Mouse (Mus musculus): ENCODE data around the gene Slc25a35.
A peak's percentile ranks its signal among the peaks of the same experiment; 100 is the strongest.
"Not testable (repeated sequence)": the region's sequence is repeated elsewhere in the genome, so short reads cannot be mapped to it uniquely, and the experiment has no call there.

Gene Slc25a35

DNA sequence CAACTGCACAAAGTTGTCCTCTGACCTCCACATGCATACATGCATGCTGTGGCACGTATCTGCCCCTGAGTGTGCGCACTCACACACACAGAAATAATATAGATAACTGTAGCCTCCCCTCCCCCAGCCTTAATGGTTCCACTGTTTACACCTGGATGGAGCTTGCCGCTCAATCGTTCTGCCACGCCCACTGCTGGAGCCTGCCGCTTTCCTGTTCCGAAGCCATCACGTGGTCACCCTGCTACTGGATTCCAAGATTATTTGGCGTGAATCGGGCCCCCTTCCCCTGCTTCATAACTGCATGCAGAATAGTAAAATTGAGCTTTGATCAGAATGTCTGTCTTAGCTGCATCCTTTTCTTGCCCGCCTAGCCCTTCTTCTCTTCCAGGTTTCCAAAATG, 5.8 kb upstream of the Slc25a35 start:
- DNase-seq = not testable (repeated sequence)

DNA sequence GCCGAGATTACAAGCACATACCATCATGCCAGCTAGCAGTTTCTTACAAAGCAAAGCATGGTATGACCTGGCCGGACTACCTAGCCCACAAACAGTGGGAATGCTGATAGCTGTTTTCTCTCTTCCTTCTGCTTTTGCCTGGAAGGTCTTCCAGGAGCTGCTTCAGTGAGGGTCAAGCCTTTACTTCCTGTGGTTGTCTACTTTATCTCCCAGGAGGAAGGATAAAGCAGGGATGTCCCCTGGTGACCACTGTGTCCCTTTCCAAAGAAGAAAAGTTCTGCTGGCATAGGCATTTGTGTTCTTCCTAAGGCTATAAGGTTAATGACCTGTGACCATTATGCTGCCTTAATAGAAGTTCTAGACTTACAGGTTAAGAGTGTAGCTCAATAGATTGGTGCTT, 4.5 kb upstream of the Slc25a35 start:
- DNase-seq = no peak

DNA sequence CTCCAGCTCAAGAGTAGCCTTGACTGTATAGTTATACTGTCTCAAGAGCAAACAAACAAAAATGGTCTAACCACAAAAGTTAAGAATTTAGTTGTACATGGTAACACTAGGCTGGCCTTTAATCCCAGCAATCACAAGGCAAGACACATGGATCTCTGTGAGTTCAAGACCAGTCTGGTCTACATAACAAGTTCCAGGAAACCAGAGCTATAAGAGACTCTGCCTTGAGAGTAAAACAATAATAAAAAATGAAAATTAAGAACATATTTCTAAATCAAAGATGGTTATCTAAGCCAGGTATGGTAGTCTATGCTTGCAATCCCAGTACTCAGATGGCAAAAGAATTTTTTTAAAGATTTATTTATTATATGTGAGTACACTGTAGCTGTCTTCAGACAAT, 2.9 kb upstream of the Slc25a35 start:
- DNase-seq = no peak

DNA sequence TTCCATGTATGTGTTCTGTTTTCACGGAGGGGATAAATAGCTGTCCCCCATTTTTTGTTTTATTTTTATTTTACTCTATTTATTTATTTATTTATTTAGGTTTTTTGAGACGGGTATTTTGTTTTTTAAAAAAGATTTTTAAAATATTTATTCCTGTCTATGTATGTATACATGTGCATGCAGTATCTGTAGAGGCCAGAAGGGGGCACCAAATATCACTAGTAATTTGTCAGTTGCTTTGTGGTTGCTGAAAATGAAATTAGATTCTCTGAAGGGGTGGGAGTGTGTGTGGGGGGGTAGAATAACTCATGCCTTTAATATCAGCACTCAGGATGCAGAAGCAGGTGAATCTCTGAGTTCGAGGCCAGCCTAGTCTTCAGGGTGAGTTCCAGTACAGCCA, 2.1 kb upstream of the Slc25a35 start:
- DNase-seq = peak; percentile 69

DNA sequence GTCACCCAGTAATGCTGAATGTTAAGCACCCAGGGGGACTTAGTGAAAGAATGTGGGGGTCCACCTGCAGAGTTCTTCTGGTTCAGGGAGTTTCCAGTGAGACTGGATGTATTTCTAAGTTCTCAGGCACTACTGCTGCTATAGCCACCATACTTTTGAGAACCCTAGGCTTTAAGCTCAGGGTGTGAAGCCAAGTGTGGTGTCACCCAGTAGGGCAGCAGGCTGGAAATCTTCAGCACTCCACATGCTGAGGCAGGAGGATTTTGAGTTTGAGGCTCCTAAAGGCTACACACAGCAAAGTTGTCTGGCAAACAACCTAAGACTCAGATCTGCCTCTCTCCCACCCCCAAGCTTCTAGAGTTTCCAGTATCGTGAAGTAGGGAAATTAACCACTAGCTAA, 1.4 kb upstream of the Slc25a35 start:
- DNase-seq = no peak

DNA sequence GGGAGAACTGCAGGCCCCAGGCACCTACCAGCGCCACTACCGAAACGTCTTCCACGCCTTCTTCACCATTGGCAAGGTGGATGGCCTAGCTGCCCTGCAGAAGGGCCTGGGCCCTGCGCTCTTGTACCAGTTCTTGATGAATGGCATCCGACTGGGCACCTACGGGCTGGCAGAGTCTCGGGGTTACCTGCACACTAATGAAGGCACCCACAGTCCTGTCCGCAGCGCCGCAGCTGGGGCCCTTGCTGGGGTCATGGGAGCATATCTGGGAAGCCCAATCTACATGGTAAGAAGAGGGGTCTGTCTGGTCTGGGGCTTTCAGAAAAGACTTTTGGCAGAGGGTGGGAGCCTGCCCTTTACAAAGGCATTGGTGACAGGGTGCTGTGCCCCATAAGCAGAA, 821 bp downstream of the Slc25a35 start:
- DNase-seq = no peak

DNA sequence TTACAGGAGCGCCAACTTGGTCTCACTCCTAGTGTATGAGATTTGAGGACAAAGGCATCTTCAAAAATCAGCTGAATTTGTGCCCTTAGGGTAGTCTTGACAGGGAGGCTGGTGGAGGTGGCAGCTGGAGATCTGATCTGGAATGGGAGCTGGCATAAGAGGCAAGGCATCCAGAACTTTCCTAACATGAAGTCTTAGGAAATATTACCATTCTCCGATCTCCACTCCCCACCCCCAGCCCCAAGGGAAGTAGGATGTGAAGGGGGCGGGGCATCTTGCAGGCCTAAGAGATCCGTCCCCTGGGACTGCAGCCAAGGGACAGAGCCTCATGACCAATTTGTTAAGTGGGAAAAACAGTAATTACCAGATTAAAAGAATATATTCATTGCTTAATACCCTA, 2.3 kb downstream of the Slc25a35 start:
- no peak for DNase-seq

DNA sequence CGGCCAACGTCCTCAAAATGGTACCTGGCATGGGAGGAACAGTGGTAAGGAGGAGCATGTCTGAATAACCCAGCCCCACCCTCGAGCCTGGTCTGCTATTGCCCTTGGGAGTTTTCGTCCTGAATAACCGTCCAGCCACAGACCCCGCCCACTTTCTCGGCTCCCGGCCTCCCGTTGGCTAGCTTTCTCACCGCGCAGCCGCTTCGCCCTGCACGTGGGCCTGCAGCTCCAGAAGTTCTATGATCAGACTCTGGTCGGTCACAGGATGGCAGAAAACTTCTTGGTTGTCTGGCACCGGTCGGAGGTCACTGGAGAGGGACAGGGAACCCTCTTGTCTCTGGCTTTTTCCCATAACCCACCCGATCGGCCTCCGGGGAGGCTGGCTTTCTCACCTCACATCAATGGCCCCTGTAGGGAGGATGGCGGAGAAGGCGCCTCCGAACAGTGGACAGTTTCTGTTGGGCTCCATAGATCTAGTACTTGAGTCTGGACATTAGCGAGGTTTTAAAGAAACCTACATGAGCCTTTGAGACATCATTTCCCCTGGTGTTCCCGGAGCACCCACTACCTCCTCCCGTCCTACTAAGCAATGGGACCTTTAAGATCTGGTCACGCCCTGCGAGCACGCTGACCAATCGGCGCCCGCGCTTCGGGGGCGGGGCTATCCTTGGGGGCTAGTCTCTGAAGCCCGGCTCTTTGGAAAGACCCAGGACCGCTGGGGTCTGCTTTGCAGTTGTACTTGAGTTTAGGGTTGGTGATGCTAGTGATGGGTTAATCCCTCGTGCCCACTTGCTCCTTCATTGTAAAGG, 5.5 kb downstream of the Slc25a35 start:
- DNase-seq = peak; percentile 77

DNA sequence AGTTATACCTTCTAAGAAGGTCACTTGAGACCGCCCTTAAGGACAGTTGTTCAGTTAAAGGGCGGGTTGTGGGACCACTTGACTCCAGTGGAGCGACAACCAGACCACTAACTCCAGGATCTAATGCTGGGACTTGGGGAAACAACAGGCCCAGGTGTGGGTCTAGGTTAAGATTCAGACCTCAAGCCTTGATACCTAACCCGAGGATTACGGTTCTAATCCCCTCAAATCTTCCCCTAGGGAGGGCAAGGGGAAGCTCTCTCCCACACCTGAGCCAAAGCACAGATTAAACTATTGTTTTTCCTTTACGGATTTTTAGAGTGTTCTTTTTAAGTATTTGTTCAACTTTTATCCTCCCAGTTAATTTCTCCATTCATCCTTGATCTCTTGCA, 6.1 kb downstream of the Slc25a35 start:
- no peak for DNase-seq

DNA sequence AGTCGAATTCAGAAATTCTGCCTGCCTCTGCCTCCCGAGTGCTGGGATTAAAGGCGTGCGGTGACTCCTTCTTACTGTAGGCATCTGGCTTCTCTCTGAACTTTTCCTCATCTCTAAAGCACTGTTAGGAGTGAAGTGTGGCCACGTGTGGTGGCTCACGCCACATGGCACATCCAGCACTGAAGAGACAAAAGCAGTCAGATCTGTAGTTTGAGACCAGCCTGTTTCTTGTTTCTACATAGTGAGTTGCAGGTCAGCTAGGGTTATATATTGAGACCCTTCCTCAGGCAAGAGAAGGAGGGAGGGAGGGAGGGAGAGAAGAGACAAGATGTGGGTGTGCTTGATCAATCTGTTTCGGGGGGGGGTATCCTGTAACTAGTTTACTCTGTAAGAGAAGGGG, 7.2 kb downstream of the Slc25a35 start, which contains the start of gene Rangrf:
Gene Rangrf (minus strand): TSS at position 101 of the 400 bp plus-strand sequence.
- DNase-seq = no peak

DNA sequence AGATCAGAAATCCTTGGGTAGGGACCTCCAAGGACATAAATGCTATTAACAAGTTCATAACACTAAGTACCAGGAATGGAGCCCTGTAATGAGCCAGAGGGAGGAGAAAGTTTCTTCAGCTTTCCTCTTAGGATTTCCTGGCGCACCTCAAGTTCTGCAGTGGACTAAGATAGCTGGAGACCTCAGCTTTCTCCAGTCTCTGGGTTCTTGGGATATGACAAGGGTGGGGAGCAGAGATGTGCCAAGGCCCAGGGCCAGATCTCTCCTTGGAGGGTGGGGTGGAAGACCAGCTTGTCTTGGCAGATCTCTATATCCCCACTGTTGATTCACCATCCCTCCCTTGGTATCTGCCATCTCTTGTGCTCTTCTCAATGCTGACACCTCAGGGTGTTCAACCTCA, 7.7 kb downstream of the Slc25a35 start:
- no peak for DNase-seq

DNA sequence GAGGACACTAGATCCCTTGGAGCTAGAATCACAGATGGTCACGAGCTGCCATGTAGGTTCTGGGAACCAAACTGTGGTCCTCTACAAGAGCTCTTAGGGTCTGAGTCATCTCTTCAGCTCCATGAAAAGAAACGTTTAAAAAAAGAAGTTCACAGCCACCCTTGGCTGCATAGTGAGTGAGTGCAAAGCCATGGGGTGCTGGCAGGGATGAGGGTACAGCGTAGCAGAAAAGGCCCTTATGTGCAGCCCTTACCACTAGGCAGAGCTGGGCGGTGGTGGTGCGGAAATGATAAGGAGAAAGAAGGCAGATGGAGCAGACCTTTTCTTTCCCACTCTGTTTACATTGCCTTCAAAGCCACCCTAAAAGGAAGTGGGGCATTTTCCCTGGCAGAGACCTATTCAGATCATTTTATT, 11.4 kb downstream of the Slc25a35 start:
- DNase-seq = no peak

DNA sequence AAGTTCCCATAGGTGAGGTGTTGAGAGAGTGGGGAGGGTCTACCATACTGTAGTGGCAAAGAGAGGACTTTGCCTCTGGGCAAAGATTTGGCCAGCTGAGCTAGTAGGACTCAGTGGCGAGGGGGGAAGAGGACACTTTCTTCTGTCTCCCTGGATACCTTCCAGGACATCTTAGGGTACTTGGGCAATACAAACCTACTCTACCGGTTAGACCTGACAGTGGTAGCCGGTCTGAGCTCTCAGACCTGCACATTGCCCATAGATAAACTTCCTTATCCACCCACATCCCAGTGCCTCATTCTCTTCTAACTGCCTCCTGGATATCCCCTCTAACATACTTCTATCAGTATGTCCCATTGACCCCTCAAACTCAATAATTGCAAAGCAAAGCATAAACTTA, 13.0 kb downstream of the Slc25a35 start:
- DNase-seq = no peak

DNA sequence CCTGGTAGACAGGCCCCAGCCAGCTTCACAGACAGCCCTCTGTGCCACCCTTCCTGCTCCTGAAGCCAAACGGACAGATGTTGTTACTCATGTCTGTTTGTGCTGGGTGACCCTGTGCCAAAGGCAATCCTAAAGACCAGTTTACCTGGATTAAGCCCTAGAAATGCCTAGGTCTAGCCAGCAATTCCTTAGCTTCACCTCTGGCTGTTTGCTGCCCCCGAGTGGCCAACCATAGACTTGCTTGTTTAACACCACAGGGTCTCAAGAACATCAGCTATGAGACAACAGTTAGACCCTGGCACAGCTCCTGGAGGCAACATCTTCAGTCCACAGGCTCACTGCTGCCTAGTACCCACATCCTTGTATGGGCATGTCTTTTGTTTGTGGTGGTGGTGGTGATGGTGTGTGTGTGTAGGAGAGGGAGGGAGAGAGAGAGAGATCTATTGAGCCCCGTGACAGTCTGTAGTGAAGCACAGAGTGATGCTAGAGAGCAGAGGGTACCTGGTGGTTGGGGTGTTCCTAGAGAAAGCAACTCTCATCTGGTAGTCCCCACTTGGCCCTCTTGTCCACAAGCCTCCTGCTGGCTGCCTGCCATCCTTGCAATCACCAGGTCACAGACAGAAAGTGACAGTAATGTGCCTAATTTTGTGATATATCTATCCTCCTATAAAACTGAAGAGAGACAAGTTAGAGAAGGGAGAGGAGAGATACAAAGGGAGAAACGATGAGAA, 14.9 kb downstream of the Slc25a35 start:
- DNase-seq = peak; percentile 80

DNA sequence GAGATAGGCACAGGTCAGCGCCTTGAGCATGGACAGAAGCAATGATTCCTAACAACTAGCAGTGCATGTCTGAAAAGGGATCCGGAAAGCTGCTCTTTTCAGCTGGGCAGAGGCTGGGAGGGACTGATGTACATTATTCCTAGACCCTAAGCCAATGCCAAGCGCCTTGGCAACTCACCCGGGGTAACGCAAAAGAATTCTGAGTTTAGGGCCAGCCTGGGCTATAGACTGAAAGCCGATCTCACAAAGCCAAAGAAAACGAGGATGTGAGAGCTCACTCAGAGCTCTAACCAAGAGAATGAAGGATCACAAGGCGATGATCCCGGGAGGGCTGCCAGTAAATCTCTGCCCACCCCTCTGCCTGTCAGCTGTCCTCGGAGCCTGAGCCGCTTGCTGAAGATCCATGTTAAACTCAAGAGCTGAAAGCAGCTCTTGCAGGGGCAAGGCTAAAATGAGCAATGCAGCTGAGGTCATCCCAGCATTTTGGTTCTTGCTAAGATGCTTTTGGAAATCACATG, 19.5 kb downstream of the Slc25a35 start:
- no peak for DNase-seq

DNA sequence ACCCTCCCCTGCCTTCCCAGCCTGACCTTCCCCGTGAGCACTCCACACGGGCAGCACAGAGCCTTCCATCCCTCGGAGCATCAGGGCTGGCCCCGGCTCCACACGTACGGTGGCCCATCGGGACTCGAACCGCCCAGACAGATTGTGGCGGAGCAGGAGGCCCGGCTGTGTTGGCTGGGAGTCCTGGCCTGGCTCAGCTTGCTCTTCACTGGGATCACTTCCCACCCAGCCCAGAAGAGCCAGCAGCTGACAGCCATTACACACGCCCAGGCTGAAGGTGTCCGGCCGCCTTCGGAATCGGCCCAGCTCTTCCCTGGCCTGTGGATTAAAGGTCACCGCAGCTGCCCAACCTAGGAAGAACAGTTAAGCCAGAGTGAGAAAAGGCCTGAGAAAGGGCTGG, 20.4 kb downstream of the Slc25a35 start:
- DNase-seq = no peak

DNA sequence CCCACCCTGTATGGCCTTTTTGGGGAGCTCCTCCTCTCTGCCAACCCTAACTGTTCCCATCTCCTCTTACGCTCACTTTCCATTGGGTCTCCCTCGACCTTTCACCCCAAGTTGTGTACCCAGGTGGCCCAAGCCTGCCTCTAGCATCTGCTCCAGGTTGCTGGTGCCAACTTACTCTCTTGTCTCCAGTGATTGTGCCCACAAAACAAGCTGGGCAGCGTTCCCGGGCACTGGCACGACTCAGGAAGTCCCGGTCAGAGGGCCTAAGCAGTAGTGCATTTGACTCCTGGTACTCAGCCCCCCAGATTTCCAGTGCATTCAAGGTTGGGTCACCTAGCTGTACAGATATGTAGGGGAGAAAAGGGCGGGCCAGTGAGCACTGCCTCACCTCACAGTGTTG, 25.2 kb downstream of the Slc25a35 start:
- no peak for DNase-seq

DNA sequence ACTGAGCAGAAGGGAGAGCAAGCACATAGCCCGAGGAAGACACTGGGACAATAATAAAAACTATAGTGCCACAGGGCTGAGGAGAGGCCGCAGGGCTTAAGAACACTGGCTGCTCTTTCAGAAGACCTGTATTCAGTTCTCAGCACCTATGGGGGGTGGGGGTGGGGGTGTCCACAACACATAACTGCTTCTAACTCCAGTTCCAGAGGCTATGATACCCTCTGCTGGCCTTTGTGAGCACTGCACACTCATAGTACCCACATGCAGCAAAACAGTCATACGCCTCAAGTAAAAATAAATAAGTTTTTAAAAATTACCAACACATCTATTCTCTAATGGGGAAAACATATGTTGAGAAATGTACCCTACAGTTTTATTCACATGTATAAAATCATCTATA, 26.4 kb downstream of the Slc25a35 start:
- no peak for DNase-seq

DNA sequence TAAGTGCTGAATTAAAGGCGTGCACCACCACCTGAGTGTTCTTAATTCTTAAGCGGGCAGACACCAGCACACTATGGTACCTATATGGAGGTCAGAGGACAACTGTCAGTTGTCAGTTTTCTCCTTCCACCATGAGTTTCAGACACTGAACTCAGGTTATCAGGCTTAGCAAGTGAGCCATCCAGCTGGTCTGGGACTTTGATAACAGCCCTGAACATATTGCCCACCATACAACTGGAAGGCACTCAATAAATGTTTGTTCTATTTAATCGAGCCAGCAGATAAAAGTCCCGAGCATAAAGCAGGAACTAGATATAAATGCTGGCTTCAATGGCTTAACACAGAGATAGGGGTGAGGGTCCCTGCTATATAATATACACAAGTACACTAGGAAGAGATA, 29.1 kb downstream of the Slc25a35 start:
- DNase-seq = no peak

DNA sequence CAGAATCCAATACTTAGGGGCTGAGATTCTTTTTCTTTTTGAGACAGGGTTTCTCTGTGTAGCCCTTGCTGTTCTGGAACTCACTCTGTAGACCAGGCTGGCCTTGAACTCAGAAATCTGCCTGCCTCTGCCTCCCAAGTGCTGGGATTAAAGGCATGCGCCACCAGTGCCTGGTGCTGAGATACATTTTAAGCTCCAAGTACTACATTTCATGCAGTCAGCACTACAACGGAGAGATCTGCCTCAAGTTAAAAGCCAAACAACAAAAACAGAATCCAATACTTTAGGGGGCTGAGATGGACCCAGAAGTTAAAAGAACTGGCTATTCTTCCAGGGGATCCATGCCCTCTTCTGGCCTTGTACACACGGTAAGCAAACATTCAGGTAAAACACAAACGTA, 34.9 kb downstream of the Slc25a35 start:
- DNase-seq = not testable (repeated sequence)

DNA sequence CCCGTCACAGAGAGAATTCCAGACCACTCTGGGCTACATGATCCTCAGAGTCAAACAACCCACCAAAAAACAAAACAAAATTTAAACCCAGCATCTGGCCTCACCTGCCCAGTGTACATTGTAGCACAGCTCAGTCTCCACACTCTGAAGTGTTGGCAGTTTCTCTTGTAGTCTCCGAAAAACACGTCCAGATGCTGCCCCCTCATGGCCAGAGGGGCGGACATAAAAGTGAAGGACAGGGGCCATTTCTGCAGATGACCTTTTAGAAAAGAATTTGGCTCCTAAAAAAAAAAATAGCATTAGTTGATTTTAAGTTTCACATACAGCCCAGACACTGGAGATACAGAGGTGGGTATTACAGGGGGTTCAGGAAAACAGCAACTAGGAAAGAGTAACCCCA, 35.7 kb downstream of the Slc25a35 start:
- no peak for DNase-seq

DNA sequence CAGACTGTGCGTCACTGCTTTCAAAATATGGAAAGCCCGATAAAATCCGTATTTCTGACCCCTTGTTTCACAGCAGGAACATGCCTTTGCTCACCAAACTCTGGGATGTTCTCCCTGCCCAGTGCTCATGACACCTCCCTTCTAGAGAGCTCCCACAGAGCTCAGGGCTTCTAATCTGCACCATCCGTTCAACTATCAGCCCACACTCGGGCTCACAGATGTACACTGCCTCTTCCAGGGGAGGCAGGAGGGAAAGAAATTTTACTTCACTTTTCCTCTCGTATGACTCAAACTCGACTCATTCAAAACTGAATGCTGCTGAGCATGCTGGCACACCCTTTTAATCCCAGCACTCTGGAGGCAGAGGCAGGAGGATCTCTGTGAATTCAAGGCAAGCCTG, 37.3 kb downstream of the Slc25a35 start:
- DNase-seq = no peak

DNA sequence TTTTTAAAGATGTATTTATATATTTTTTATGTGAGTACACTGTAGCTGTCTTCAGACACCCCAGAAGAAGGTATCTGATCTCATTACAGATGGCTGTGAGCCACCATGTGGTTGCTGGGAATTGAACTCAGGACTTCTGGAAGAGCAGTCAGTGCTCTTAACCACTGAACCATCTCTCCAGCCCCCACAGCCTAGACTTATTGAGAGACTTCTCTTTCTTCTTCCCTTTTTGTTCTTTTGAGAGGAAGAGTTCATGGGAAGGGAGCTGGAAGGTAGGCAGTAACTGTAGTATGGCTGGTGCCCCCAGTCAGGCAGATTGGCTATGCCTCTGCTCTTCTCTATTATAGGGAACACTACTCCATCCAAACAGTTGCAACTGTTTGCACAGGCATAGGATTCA, 38.6 kb downstream of the Slc25a35 start:
- DNase-seq = not testable (repeated sequence)
